Comparison of ENCODE assay signal across 8 mouse cellular contexts in genomic region chr1:83408021-83408464, GRCm38 (mm10). TPM values are rescaled to one million over a fixed set of nuclear protein-coding genes. Genes with fewer than 3 reads are reported as not detected.
DNase-seq lines count a peak whose midpoint lies in the region; ATAC-seq and TF ChIP-seq lines count a peak whose summit lies in the region.

TSS of gene Sphkap (minus strand) at chr1:83408200.

- DNase-seq in cerebellum, adult 2 months = peak; percentile 89
- peak; percentile 70 for DNase-seq in forebrain, postnatal 0 days
- DNase-seq in heart, postnatal 14 days = peak; percentile 59 to 65
- peak; percentile 54 to 62 for DNase-seq in layer of hippocampus, postnatal 14 days (ENCODE audit: low spot score in 2 of 2)
- DNase-seq in lung, postnatal 14 days = peak; percentile 8
- peak; percentile 66 to 71 for DNase-seq in right cerebral cortex, adult 2 months (ENCODE audit: low spot score in 2 of 2)
- DNase-seq in MN1 (ENCODE audit: low spot score) = no peak

- peaks cover 28% of the 10 kb centered on the region for H3K27me3 ChIP-seq in E14TG2a.4 (ENCODE audit: insufficient read depth, low read length)
- H3K27me3 ChIP-seq in cerebellum, adult 2 months (ENCODE audit: control insufficient read depth, insufficient read depth, low read length) = no peaks in the 10 kb centered on the region
- no peaks in the 10 kb centered on the region; the same call in 1 of the 2 replicates for H3K27me3 ChIP-seq in forebrain, postnatal 0 days (ENCODE audit: insufficient read depth, low read length)

- ATAC-seq in forebrain, postnatal 0 days = peak; percentile 89

- peak within 1 kb of the TSS; percentile 99 for H3K27ac ChIP-seq in cerebellum, adult 2 months (ENCODE audit: insufficient read depth, low read length)
- no peak within 1 kb of the TSS; the same call in 1 of the 2 replicates for H3K27ac ChIP-seq in forebrain, postnatal 0 days (ENCODE audit: low read depth, low read length)

- H3K4me3 ChIP-seq in E14TG2a.4 (replicated peaks; ENCODE audit: low read length) = peak within 1 kb of the TSS; percentile 64
- H3K4me3 ChIP-seq in cerebellum, adult 2 months (replicated peaks; ENCODE audit: insufficient read depth, low read depth, low read length) = peak within 1 kb of the TSS; percentile 94
- peak within 1 kb of the TSS; percentile 56 for H3K4me3 ChIP-seq in forebrain, postnatal 0 days (ENCODE audit: low read depth, low read length)

- peaks cover 16% of the 10 kb centered on the region for H3K4me1 ChIP-seq in E14TG2a.4 (replicated peaks; ENCODE audit: low read depth, low read length)
- H3K4me1 ChIP-seq in cerebellum, adult 2 months (ENCODE audit: control insufficient read depth, insufficient read depth, low read length) = peaks cover 3% of the 10 kb centered on the region; the same call in 1 of the 2 replicates
- peaks cover 3% of the 10 kb centered on the region for H3K4me1 ChIP-seq in forebrain, postnatal 0 days (ENCODE audit: insufficient read depth)

- no peak for TF ChIP-seq CTCF in E14TG2a.4 (conservative IDR thresholded peaks at IDR 0.05; ENCODE audit: low read length)
- TF ChIP-seq CTCF in cerebellum, adult 2 months (IDR thresholded peaks at IDR 0.05; ENCODE audit: borderline replicate concordance, insufficient read depth, low read depth, low read length) = peak; percentile 39; the same call in 1 of the 2 replicates
- TF ChIP-seq CTCF in forebrain, postnatal 0 days (IDR thresholded peaks at IDR 0.05; ENCODE audit: low read depth) = 0 out of 2 replicates have a peak, but pooled peaks have one; percentile 1

- TF ChIP-seq POLR2A in cerebellum, adult 2 months (IDR thresholded peaks at IDR 0.05; ENCODE audit: borderline replicate concordance, insufficient read depth, low read length) = peak; percentile 77

- H3K9ac ChIP-seq in forebrain, postnatal 0 days = peak within 1 kb of the TSS; percentile 56

- no peaks in the 10 kb centered on the region for H3K36me3 ChIP-seq in E14TG2a.4 (ENCODE audit: insufficient read depth, low read length)
- H3K36me3 ChIP-seq in forebrain, postnatal 0 days (ENCODE audit: insufficient read depth) = no peaks in the 10 kb centered on the region

- no peaks in the 10 kb centered on the region for H3K9me3 ChIP-seq in E14TG2a.4 (ENCODE audit: low read length)
- H3K9me3 ChIP-seq in forebrain, postnatal 0 days (ENCODE audit: low read length) = no peaks in the 10 kb centered on the region

- intact Hi-C loops in heart, postnatal 14 days (cut with DNase I) = loop anchor here (5.0 to 10.0 kb wide), 2 partner anchors 186 to 307 kb away; no protein-coding TSS in a partner anchor

- H3K4me2 ChIP-seq in forebrain, postnatal 0 days (ENCODE audit: low read depth) = peak within 1 kb of the TSS; percentile 91

- WGBS in cerebellum, adult 2 months = 0% methylated on average over 16 of the region's 16 CpGs
- under 1% methylated on average over 16 of the region's 16 CpGs for WGBS in forebrain, postnatal 0 days

RNA-seq across cellular contexts. Expression of gene Sphkap, which starts in this region (rescaled TPM):
- 177 and 217 TPM in 2 replicates for polyA plus RNA-seq in cerebellum, adult 2 months (2012; rRNA removed)
- total RNA-seq in forebrain, postnatal 0 days (2014; rRNA removed) = 67.6 and 73.8 TPM in 2 replicates
- polyA plus RNA-seq in forebrain, postnatal 0 days (2015; fragmentation: Nextera tagmentation; extraction: Ambion mirVana) = 15.4 and 25.0 TPM in 2 replicates
- 1 to 10 TPM in 1 of 2 experiments, under 1 TPM in 1; 0.93 to 1.1 TPM for total RNA-seq in heart, postnatal 14 days (2021)
- total RNA-seq in layer of hippocampus, postnatal 14 days (2021) = 100 to 1,000 TPM; 183 to 190 TPM

Comparison
In these comparisons a context has a peak if more than half of its experiments do, and no peak if none do; other contexts are left out.
1. RNA of gene Sphkap (total RNA-seq): 183 to 190 TPM in layer of hippocampus, postnatal 14 days and 67.6 to 73.8 TPM in forebrain, postnatal 0 days; 0.93 to 1.1 TPM in heart, postnatal 14 days; every median in the first group is over 10 times any median in the second.
2. Peak in every context shown above with its lines, with median percentiles within 50 percentile points of each other: H3K4me3 ChIP-seq.